Mouse (Mus musculus) stomach, postnatal 0 days (tissue): Measurements from ENCODE around the gene Elp4.

Source experiments
- CTCF ChIP-seq: IDR thresholded peaks from 2 replicates; pipeline ENCODE4 v1.5.1; 2016; ENCODE audit warnings: antibody characterized with exemption, low read depth, mild to moderate bottlenecking, moderate library complexity
- EP300 ChIP-seq: optimal IDR thresholded peaks from 2 replicates; pipeline ENCODE3; 2016; ENCODE audit warnings: antibody characterized with exemption

DNA sequence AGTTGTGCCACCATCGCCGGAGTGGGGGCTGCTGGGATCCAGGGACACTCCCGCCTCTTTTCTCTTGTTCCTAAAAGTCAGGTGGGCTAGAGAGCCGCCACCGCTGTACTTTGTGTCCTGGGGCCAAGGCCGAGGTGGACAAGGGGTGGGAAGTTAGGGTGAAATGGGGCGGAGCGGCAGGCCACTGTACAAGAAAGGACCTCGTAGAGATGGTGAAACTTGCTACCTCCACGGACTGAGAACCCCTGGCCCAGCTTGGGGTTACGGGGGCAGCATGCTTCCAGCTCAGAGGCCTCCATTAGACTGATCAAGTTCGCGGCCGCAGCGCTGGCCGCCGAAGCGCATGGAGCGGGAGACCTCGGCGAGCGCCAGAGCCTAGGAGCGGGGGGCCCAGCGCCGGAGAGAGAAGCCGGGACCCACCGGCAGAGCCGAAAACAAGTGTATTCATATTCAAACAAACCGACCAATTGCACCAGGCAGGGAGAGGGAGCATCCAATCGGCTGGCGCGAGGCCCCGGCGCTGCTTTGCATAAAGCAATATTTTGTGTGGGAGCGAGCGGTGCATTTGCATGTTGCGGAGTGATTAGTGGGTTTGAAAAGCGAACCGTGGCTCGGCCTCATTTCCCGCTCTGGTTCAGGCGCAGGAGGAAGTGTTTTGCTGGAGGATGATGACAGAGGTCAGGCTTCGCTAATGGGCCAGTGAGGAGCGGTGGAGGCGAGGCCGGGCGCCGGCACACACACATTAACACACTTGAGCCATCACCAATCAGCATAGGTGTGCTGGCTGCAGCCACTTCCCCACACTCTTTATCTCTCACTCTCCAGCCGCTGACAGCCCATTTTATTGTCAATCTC is 229.3 kb downstream of the Elp4 start:
- TF ChIP-seq CTCF = no peak
- TF ChIP-seq EP300 = no peak
